Mouse (Mus musculus): ENCODE results near the gene Armc6. TPM values are rescaled to one million over a fixed set of nuclear protein-coding genes. Genes with fewer than 3 reads are reported as not detected.

Gene Armc6
- polyA plus RNA-seq, 1 experiment from 2014 or later = 23.2 TPM

- WGBS = 57% methylated on average over 5 of the region's 5 CpGs
- 0 out of 2 replicates have a peak, but pooled peaks have one; percentile 8 for ATAC-seq (ENCODE audit: insufficient number of reproducible peaks, insufficient read depth, low FRiP score, low read depth)
- Histone ChIP-seq H3K36me3 (ENCODE audit: control insufficient read depth, insufficient read depth, low read length) (no peaks in the 10 kb centered on the region), H3K4me3 (ENCODE audit: low read depth, low read length) (no peak overlapping the region), H3K9me3 (ENCODE audit: control insufficient read depth, low read depth, low read length) (no peaks in the 10 kb centered on the region), H3K27ac (ENCODE audit: low read length) (no peak overlapping the region), H3K9ac (replicated peaks; ENCODE audit: low read depth, low read length) (no peak overlapping the region), H3K27me3 (ENCODE audit: control insufficient read depth, insufficient read depth, low read length) (no peaks in the 10 kb centered on the region), H3K4me2 (replicated peaks; ENCODE audit: low read depth, low read length) (no peak overlapping the region), H3K4me1 (ENCODE audit: control insufficient read depth, insufficient read depth, low read length) (0 out of 2 replicates have a peak, but pooled peaks cover 2% of the 10 kb centered on the region)
These were observed 34.1 kb downstream of the Armc6 start for GRCm38 (mm10) chr8:70200098-70200681.

GRCm38 (mm10) chr8:70197603-70198002 lies 36.7 kb downstream of the Armc6 start:
- no peak overlapping the region for H3K9ac ChIP-seq (replicated peaks; ENCODE audit: low read depth, low read length)

GRCm38 (mm10) chr8:70195762-70196161 lies 38.5 kb downstream of the Armc6 start:
- H3K27me3 ChIP-seq (ENCODE audit: control insufficient read depth, insufficient read depth, low read length) = no peaks in the 10 kb centered on the region
- no peak for ATAC-seq (ENCODE audit: insufficient number of reproducible peaks, insufficient read depth, low FRiP score, low read depth)
- no peak overlapping the region for H3K4me3 ChIP-seq (ENCODE audit: low read depth, low read length)
- H3K9ac ChIP-seq (replicated peaks; ENCODE audit: low read depth, low read length) = no peak overlapping the region
- 0 out of 2 replicates have a peak, but pooled peaks cover 2% of the 10 kb centered on the region for H3K4me1 ChIP-seq (ENCODE audit: control insufficient read depth, insufficient read depth, low read length)
- H3K4me2 ChIP-seq (replicated peaks; ENCODE audit: low read depth, low read length) = no peak overlapping the region
- H3K9me3 ChIP-seq (ENCODE audit: control insufficient read depth, low read depth, low read length) = no peaks in the 10 kb centered on the region
- WGBS = 76% methylated on average over 2 of the region's 2 CpGs
- H3K27ac ChIP-seq (ENCODE audit: low read length) = no peak overlapping the region
- H3K36me3 ChIP-seq (ENCODE audit: control insufficient read depth, insufficient read depth, low read length) = no peaks in the 10 kb centered on the region

More at GRCm38 (mm10) chr8:70197603-70198002, 36.7 kb downstream of the Armc6 start:
- Histone ChIP-seq H3K27me3 (ENCODE audit: control insufficient read depth, insufficient read depth, low read length) (no peaks in the 10 kb centered on the region), H3K4me2 (replicated peaks; ENCODE audit: low read depth, low read length) (no peak overlapping the region), H3K36me3 (ENCODE audit: control insufficient read depth, insufficient read depth, low read length) (no peaks in the 10 kb centered on the region), H3K27ac (ENCODE audit: low read length) (no peak overlapping the region), H3K9me3 (ENCODE audit: control insufficient read depth, low read depth, low read length) (no peaks in the 10 kb centered on the region), H3K4me3 (ENCODE audit: low read depth, low read length) (no peak overlapping the region), H3K4me1 (ENCODE audit: control insufficient read depth, insufficient read depth, low read length) (0 out of 2 replicates have a peak, but pooled peaks cover 2% of the 10 kb centered on the region)
- no peak for ATAC-seq (ENCODE audit: insufficient number of reproducible peaks, insufficient read depth, low FRiP score, low read depth)
- 47% methylated on average over 7 of the region's 7 CpGs for WGBS

- no peaks in the 10 kb centered on the region for H3K4me1 ChIP-seq (ENCODE audit: control insufficient read depth, insufficient read depth, low read length)
- H3K27ac ChIP-seq (ENCODE audit: low read length) = no peak overlapping the region
- 82% methylated on average over 3 of the region's 3 CpGs for WGBS
- H3K9me3 ChIP-seq (ENCODE audit: control insufficient read depth, low read depth, low read length) = no peaks in the 10 kb centered on the region
- no peak overlapping the region for H3K4me3 ChIP-seq (ENCODE audit: low read depth, low read length)
- H3K4me2 ChIP-seq (replicated peaks; ENCODE audit: low read depth, low read length) = no peak overlapping the region
- ATAC-seq (ENCODE audit: insufficient number of reproducible peaks, insufficient read depth, low FRiP score, low read depth) = no peak
- H3K9ac ChIP-seq (replicated peaks; ENCODE audit: low read depth, low read length) = no peak overlapping the region
- H3K27me3 ChIP-seq (ENCODE audit: control insufficient read depth, insufficient read depth, low read length) = no peaks in the 10 kb centered on the region
- H3K36me3 ChIP-seq (ENCODE audit: control insufficient read depth, insufficient read depth, low read length) = no peaks in the 10 kb centered on the region
These were observed 40.1 kb downstream of the Armc6 start for GRCm38 (mm10) chr8:70194191-70194590.

- 53% methylated on average over 5 of the region's 5 CpGs for WGBS
- Histone ChIP-seq H3K27me3 (ENCODE audit: control insufficient read depth, insufficient read depth, low read length) (no peaks in the 10 kb centered on the region), H3K4me1 (ENCODE audit: control insufficient read depth, insufficient read depth, low read length) (no peaks in the 10 kb centered on the region), H3K4me2 (replicated peaks; ENCODE audit: low read depth, low read length) (no peak overlapping the region), H3K4me3 (ENCODE audit: low read depth, low read length) (no peak overlapping the region), H3K9ac (replicated peaks; ENCODE audit: low read depth, low read length) (no peak overlapping the region), H3K36me3 (ENCODE audit: control insufficient read depth, insufficient read depth, low read length) (no peaks in the 10 kb centered on the region), H3K9me3 (ENCODE audit: control insufficient read depth, low read depth, low read length) (no peaks in the 10 kb centered on the region), H3K27ac (ENCODE audit: low read length) (no peak overlapping the region)
- no peak for ATAC-seq (ENCODE audit: insufficient number of reproducible peaks, insufficient read depth, low FRiP score, low read depth)
These were observed 41.0 kb downstream of the Armc6 start for GRCm38 (mm10) chr8:70193238-70193637.

GRCm38 (mm10) chr8:70188707-70189106 lies 45.6 kb downstream of the Armc6 start:
- Histone ChIP-seq H3K4me2 (replicated peaks; ENCODE audit: low read depth, low read length) (no peak overlapping the region), H3K27me3 (ENCODE audit: control insufficient read depth, insufficient read depth, low read length) (no peaks in the 10 kb centered on the region), H3K4me3 (ENCODE audit: low read depth, low read length) (no peak overlapping the region), H3K4me1 (ENCODE audit: control insufficient read depth, insufficient read depth, low read length) (no peaks in the 10 kb centered on the region), H3K9ac (replicated peaks; ENCODE audit: low read depth, low read length) (no peak overlapping the region), H3K27ac (ENCODE audit: low read length) (no peak overlapping the region), H3K9me3 (ENCODE audit: control insufficient read depth, low read depth, low read length) (no peaks in the 10 kb centered on the region), H3K36me3 (ENCODE audit: control insufficient read depth, insufficient read depth, low read length) (no peaks in the 10 kb centered on the region)
- WGBS = 64% methylated on average over 7 of the region's 7 CpGs
- no peak for ATAC-seq (ENCODE audit: insufficient number of reproducible peaks, insufficient read depth, low FRiP score, low read depth)

GRCm38 (mm10) chr8:70183194-70183593 lies 51.1 kb downstream of the Armc6 start:
- Histone ChIP-seq H3K27ac (ENCODE audit: low read length) (no peak overlapping the region), H3K9ac (replicated peaks; ENCODE audit: low read depth, low read length) (no peak overlapping the region), H3K9me3 (ENCODE audit: control insufficient read depth, low read depth, low read length) (no peaks in the 10 kb centered on the region), H3K27me3 (ENCODE audit: control insufficient read depth, insufficient read depth, low read length) (no peaks in the 10 kb centered on the region), H3K4me1 (ENCODE audit: control insufficient read depth, insufficient read depth, low read length) (no peaks in the 10 kb centered on the region), H3K4me2 (replicated peaks; ENCODE audit: low read depth, low read length) (no peak overlapping the region), H3K4me3 (ENCODE audit: low read depth, low read length) (no peak overlapping the region), H3K36me3 (ENCODE audit: control insufficient read depth, insufficient read depth, low read length) (peaks cover 23% of the 10 kb centered on the region)
- ATAC-seq (ENCODE audit: insufficient number of reproducible peaks, insufficient read depth, low FRiP score, low read depth) = no peak
- WGBS = 81% methylated on average over 4 of the region's 4 CpGs

- WGBS = 26% methylated on average over 2 of the region's 2 CpGs
- 0 out of 2 replicates have a peak, but pooled peaks have one; percentile 12 for ATAC-seq (ENCODE audit: insufficient number of reproducible peaks, insufficient read depth, low FRiP score, low read depth)
- Histone ChIP-seq H3K36me3 (ENCODE audit: control insufficient read depth, insufficient read depth, low read length) (peaks cover 27% of the 10 kb centered on the region), H3K27me3 (ENCODE audit: control insufficient read depth, insufficient read depth, low read length) (no peaks in the 10 kb centered on the region), H3K9me3 (ENCODE audit: control insufficient read depth, low read depth, low read length) (no peaks in the 10 kb centered on the region), H3K4me1 (ENCODE audit: control insufficient read depth, insufficient read depth, low read length) (no peaks in the 10 kb centered on the region), H3K4me2 (replicated peaks; ENCODE audit: low read depth, low read length) (no peak overlapping the region), H3K27ac (ENCODE audit: low read length) (no peak overlapping the region), H3K9ac (replicated peaks; ENCODE audit: low read depth, low read length) (no peak overlapping the region), H3K4me3 (ENCODE audit: low read depth, low read length) (no peak overlapping the region)
These were observed 52.4 kb downstream of the Armc6 start for GRCm38 (mm10) chr8:70181903-70182252.

All from stomach, embryonic 14.5 days (tissue).